Mouse (Mus musculus) layer of hippocampus, adult 8-10 months (tissue): ENCODE results near the gene Hk3. TPM values are rescaled to one million over a fixed set of nuclear protein-coding genes. Genes with fewer than 3 reads are reported as not detected.

Source experiments
- DNase-seq, 2 experiments: peaks; one replicate each; pipeline ENCODE4 v3.0.0; 2022; ENCODE audit warnings: low spot score in 2 of 2
- total RNA-seq, 4 experiments: library from RNA; stranded (reverse); gene quantifications; 2 replicates each; pipeline ENCODE4 v1.2.4; 2022

The Hk3 gene
- total RNA-seq, result 1 to 10 TPM; 1.4 to 4.3 (median 2.5) TPM

DNA sequence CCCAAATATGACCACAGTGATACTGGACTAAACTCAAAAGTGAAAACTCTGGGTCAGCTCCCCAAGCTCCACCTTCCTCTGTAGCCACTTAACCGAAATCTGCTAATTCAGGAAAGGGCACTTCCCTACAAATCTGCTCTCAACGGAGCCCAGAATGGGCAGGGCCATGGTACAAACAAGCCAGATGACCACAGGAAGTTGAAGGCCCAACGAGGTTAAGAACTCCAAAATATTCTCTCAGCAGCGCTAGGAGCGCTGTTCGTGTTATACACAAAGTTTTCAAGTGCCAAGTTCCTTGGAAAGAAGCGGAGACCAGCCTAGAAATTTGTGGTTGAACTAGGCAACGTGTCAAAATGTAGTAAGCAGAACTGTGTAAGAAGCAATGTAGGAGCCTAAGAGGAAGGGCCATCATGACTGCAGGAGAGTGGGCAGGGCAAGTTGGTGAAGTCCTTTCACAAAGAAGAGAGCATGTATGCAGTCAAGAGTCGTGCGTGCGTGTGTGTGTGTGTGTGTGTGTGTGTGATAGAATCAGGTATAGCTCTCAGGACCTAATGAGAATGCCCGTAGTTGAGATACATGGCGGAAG, at the start of gene Hk3:
Gene Hk3 (minus strand): TSS at position 192 of the 586 bp plus-strand sequence.
- DNase-seq, result no peak

DNA sequence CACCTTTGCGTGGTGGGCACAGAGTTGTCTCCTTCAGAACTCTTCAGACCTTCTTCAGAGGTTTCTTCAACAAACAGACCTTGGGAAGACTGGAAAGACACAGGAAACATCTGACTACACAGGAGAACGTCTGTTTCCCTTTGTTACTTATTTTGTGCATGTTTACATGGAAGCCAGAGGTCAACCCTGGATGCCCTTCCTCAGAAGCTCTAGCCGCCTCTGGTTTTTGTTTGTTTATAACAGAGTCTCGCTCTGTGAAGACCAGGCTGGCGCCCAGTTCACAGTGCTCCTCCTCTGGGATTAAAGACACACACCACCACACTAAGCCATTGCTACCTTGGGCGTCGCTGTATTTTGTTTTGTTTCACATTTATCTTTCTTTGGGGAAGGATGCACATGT, 48.5 kb upstream of the Hk3 start:
- DNase-seq, result no peak

DNA sequence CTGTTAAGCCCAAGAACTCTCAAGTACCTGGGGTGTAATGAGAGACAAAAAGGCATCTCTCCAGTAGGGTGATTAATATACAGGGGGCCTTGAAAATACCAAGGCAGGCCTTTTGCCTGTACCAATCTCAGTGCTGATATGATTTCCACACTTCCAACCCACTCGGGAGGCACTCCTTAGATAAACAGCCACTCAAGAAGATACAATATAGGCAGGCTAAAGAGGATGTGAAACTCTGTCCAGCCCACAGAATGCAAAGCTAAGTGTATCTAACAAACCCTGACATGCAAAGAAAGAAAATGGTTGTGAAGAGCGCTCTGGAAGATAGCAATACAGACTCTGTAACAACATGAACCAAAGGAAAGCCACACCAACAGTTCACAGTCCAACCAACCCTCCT, 42.1 kb upstream of the Hk3 start:
- DNase-seq, result no peak

DNA sequence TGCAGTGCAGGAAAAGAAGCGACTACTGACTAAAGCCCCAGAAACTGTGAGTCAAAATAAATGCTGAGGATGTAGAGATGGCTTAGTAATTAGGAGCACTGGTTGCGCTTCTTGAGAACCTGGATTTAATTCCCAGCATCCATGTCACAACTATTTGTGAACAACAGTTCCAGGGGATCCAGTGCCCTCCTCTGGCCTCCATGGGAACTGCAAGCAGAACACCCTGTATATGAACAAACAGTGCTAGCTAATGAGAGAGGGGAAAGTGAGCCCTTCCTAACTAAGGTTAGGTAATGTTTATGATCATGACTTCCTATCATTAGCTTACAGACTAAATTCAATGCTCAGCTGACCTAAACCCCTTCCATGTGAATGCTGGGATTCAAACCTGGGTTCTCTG, 36.9 kb upstream of the Hk3 start:
- DNase-seq, result no peak

DNA sequence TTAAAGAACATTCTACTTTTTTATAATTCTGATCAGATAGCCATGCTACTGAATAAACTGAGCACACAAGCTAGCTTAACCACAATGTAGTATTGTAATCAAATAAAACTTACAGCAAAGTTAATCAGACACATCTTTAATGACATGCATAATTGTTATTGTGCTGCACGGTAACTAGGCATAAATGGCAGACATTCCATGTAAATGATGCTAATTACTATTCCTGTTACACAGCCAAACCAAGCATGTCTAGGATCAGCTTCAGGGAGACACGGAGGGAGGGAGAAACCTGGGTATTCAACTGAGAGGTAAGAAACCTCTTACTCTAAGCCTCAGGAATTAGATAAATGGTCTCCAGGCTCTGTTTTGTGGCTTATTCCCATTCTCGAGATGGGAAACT, 26.5 kb upstream of the Hk3 start:
- DNase-seq, result no peak

- no peak for DNase-seq
These were observed 18.8 kb upstream of the Hk3 start for GRCm38 (mm10) chr13:55040016-55040415.

DNA sequence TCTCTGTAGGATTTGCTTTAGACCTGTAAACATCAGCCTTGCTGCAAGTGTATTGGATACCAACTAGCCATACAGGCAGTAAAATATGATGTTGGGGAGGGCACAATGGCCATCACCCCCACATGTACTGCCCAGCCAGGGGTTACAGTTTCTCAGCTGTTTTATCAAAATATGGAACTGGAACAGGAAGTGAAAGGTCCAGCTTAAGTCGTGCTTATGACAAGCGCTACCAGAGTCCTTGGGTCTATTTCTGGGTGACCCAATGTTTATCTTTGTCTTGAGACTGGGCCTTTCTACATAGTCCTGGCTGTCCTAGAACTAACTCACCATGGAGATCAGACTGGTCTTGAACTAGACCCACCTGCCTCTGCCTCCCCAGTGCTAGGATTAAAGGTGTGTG, 3.0 kb upstream of the Hk3 start:
- DNase-seq, result no peak

DNA sequence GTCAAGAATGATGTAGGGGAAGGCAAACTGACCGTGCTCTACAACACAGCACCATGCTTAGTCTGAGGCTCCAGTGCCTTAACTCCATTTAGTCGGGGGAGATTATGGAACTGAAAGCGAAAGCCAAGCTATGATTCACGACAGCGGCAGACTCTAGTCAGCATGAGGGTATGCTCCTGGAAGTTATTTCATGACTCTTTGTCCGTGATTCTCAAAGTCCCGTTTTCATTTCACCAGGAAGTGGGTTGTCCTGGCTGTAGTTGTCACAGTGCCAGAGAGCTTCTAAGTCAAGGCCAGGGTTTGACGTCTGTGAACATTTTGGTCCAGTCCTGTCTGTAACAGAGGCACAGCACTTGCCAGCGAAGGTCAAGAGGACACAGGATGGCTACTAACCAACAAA, 1.5 kb upstream of the Hk3 start:
- no peak for DNase-seq

DNA sequence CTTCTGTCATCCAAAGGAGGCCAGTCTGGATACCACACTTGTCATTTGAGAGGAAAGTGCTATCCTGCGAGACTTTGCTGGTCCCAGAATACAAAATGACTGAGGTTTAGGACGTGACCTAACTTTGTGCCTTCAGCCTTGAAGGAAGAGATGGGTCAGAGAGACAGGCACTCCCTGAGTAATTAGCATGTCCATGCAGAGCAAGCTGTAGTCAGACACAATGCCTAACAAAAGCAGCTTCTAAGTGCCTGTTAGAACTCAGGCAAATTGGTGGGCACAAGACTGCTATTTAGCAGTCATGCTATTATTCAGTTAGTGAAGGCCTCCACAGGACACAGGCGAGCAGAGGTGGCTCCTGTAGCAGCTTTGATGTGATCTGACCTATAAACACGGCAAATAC, 1.1 kb upstream of the Hk3 start:
- no peak for DNase-seq

DNA sequence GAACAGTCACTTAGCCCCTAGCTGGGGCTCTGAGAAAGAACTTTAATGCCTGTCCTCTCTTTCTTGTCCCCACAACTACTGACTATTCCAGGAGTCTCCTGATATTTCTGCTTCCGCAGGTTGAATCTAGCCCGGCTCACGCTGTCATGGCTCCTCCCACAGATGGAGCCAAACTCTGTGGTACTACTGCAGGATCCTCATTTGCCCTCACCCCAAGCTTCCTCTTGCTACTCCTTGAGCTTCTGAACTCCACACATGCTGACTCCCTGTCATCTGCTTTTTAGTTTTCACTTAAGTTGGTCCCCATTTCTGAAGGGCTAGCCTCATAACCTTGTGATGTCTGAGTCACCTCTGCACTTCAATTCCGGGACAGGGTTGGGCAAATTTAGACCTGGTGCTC, 1.1 kb downstream of the Hk3 start:
- DNase-seq, result no peak

- DNase-seq, result no peak
These were observed 2.0 kb downstream of the Hk3 start for GRCm38 (mm10) chr13:55019181-55019580.

GRCm38 (mm10) chr13:55018700-55019099, 2.5 kb downstream of the Hk3 start:
- no peak for DNase-seq

- no peak for DNase-seq
These were observed 3.1 kb downstream of the Hk3 start for GRCm38 (mm10) chr13:55017898-55018599.

- DNase-seq, result no peak
These were observed 3.9 kb downstream of the Hk3 start for GRCm38 (mm10) chr13:55017154-55017897.

DNA sequence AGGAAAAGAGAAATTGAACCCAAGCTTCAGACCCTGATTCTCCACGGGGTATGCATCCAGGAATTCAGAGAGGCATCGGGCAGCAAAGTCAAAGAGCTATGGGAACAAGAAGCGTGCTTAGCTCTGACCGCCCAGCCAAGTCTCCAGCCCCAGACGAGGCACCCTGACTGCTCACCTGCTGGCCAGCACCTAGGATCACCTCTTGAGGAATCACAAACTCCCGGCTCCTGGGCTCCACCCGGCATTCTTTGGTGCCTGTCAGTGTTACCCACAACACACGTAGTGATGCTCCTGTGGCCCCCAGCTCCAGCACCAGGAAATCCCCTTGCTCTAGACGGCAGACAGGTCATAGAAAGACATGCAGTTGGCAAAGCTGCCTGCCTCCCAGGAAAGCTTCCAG, 6.7 kb downstream of the Hk3 start:
- no peak for DNase-seq

- no peak for DNase-seq
These were observed 7.4 kb downstream of the Hk3 start for GRCm38 (mm10) chr13:55013702-55014344.

- no peak for DNase-seq
These were observed 9.2 kb downstream of the Hk3 start for GRCm38 (mm10) chr13:55011981-55012478.

DNA sequence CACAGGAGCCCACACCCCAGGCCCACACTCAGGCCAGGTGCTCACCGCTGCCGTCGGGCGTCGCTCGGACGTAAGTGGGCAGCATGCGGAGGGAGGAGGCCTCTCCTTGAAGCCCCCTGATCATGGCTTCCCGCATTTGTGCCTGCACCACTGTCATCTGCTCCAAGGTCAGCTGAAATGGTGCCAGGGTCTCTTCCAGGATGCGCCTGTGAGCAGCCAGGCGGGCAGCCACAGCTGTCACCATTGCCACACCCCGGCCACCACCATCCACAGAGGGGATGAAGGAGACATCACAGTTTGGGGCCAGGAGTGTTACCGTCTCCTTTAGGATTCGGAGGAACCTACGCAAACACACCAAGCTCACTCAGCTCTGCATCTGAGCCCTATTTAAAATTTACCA, 10.1 kb downstream of the Hk3 start:
- DNase-seq, result no peak

- no peak for DNase-seq
These were observed 12.6 kb downstream of the Hk3 start for GRCm38 (mm10) chr13:55008589-55008988.

DNA sequence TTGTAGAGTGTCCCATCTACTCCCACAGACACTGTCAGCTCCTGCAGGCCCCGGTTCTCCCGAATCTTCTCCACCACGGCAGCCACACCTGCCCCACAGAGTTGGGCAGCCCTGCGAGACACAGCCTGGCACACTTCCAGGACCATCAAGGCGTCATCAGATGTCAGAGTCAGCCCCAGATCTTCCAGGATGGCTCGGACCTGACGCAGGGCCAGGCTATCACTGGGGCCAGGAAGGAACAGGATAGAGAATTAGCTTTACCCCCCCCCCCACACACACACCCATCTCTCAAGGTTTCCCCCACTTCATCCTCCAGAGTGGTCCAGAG, 14.8 kb downstream of the Hk3 start:
- no peak for DNase-seq

GRCm38 (mm10) chr13:55005691-55006414, 15.3 kb downstream of the Hk3 start:
- no peak for DNase-seq

DNA sequence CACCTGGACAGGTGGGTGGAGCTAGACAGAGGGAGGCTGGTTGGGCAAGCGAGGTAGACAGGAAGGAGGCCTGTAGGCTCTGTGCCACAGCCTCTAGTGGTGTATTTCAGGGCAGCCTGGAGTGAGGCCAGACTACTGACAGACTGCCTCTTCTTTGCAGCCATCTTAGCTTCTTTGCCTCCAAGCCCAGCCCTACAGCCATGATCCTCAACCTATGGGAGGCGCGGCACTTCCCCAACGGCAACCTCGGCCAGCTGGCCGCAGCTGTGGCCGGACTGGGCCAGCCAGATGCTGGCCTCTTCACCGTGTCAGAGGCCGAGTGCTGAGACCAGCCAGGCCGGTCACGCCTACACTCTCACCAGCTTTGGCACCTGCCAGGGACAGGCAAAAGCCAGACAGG, 16.5 kb downstream of the Hk3 start:
- no peak for DNase-seq
